Mouse (Mus musculus) ovary, adult 18-20 months (tissue): ENCODE data around the gene Relch.
"Not testable (repeated sequence)": the region's sequence is repeated elsewhere in the genome, so short reads cannot be mapped to it uniquely, and the experiment has no call there.

Source experiments
- DNase-seq: peaks from one replicate; pipeline ENCODE4 v3.0.0; 2022; ENCODE audit warnings: low spot score, mixed read lengths

The Relch gene

GRCm38 (mm10) chr1:105746444-105746843 lies 82.8 kb downstream of the Relch start:
- no peak for DNase-seq

GRCm38 (mm10) chr1:105746858-105747596 lies 83.4 kb downstream of the Relch start:
- no peak for DNase-seq

GRCm38 (mm10) chr1:105748091-105748799 lies 84.6 kb downstream of the Relch start:
- DNase-seq = no peak

GRCm38 (mm10) chr1:105752196-105752595 lies 88.5 kb downstream of the Relch start:
- DNase-seq = no peak

- no peak for DNase-seq
Observed at GRCm38 (mm10) chr1:105752944-105753343, 89.3 kb downstream of the Relch start.

GRCm38 (mm10) chr1:105758798-105759197 lies 95.1 kb downstream of the Relch start:
- DNase-seq = no peak

GRCm38 (mm10) chr1:105759422-105760165 lies 95.9 kb downstream of the Relch start:
- DNase-seq = no peak

- DNase-seq = no peak
Observed at GRCm38 (mm10) chr1:105765586-105765985, 101.9 kb downstream of the Relch start.

- DNase-seq = not testable (repeated sequence)
Observed at GRCm38 (mm10) chr1:105766099-105766498, 102.4 kb downstream of the Relch start.

GRCm38 (mm10) chr1:105768397-105768796 lies 104.7 kb downstream of the Relch start:
- DNase-seq = no peak

GRCm38 (mm10) chr1:105770685-105771084 lies 107.0 kb downstream of the Relch start:
- DNase-seq = no peak

GRCm38 (mm10) chr1:105776426-105776825 lies 112.8 kb downstream of the Relch start:
- DNase-seq = no peak

GRCm38 (mm10) chr1:105780079-105780456 lies 116.4 kb downstream of the Relch start:
- DNase-seq = no peak

GRCm38 (mm10) chr1:105780457-105781364 lies 117.0 kb downstream of the Relch start, which contains the start of gene Tnfrsf11a:
TSS of gene Tnfrsf11a (plus strand) at chr1:105780718.
- DNase-seq = peak; percentile 12

- DNase-seq = no peak
Observed at GRCm38 (mm10) chr1:105781391-105782146, 117.9 kb downstream of the Relch start.

GRCm38 (mm10) chr1:105784257-105785016 lies 120.8 kb downstream of the Relch start:
- no peak for DNase-seq

- DNase-seq = no peak
Observed at GRCm38 (mm10) chr1:105785146-105785545, 121.5 kb downstream of the Relch start.

- no peak for DNase-seq
Observed at GRCm38 (mm10) chr1:105786731-105787357, 123.2 kb downstream of the Relch start.

GRCm38 (mm10) chr1:105790103-105790502 lies 126.4 kb downstream of the Relch start:
- no peak for DNase-seq

GRCm38 (mm10) chr1:105794670-105795069 lies 131.0 kb downstream of the Relch start:
- no peak for DNase-seq
